Mouse (Mus musculus) megakaryocyte, embryonic 14.5 days (primary cell): ENCODE data around the gene Heg1. TPM values are rescaled to one million over a fixed set of nuclear protein-coding genes. Genes with fewer than 3 reads are reported as not detected.

Experiments
- H3K27me3 ChIP-seq: replicated peaks from 2 replicates; pipeline ENCODE3; 2012; ENCODE audit warnings: inconsistent platforms
- H3K36me3 ChIP-seq: replicated peaks from 2 replicates; pipeline ENCODE3; 2012; ENCODE audit warnings: low read length, inconsistent platforms, mixed read lengths
- H3K4me1 ChIP-seq: 2 replicates; pipeline ENCODE4 v1.6.1; 2012; ENCODE audit warnings: inconsistent platforms
- H3K4me3 ChIP-seq: replicated peaks from 2 replicates; pipeline ENCODE3; 2012; ENCODE audit warnings: moderate library complexity, mild to moderate bottlenecking, inconsistent platforms
- H3K9me3 ChIP-seq: 2 replicates; pipeline ENCODE4 v1.6.1; 2012; ENCODE audit warnings: inconsistent platforms
- FLI1 ChIP-seq: IDR thresholded peaks from 2 replicates; pipeline ENCODE4 v1.6.1; 2012; ENCODE audit warnings: low read length, inconsistent platforms, mixed read lengths
- GATA1 ChIP-seq: IDR thresholded peaks from 3 replicates; pipeline ENCODE4 v1.6.1; 2012; ENCODE audit warnings: mixed read lengths, low read length, inconsistent platforms, borderline replicate concordance
- polyA plus RNA-seq: library from polyadenylated mRNA; stranded (reverse); fragments of >175 nt; gene quantifications from 2 replicates; pipeline ENCODE4 v1.2.3, GENCODE M21; 2012; ENCODE audit warnings: low replicate concordance; ENCODE audit not compliant: insufficient read depth

The Heg1 gene
- polyA plus RNA-seq, 1 experiment: 0.86 TPM

DNA sequence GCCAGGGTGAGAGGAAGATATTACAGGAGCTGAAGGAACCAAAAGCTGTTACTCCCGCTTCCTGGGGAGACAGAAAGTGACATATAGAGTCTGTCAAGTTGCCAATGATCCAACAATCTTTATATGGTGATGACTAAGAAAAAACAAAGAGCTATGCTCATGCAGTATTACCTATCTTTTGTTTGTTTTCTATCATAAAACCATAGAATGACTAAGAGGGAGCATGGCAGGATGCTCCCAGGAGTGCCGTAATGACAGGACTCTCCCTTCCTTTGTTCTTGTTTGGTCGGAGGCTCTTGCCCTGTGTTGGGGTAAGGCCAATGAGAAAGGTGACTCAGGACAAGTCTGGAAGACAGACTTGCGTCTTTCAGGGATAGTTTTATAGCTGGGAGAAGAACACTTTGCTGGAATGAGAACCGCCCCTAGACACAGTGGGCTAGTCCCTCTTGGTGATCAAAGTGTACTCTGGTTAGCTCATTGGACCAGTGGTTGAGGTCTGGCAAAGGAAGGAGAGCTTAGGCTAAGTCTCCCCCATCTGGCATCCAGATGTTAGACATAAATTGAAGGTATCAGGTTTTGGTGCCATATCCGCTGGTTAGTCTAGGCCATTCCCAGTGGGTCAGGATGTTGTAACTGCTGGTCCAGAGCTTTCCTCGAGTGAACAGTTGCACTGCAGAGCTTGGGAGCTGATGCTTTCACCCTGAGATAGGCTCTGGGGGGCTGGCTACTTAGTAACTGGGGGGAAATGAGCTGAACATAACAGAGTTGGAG lies 55.0 kb downstream of the Heg1 start:
- Histone ChIP-seq H3K4me3 (no peak overlapping the region), H3K27me3 (peaks cover 1% of the 10 kb centered on the region), H3K36me3 (no peaks in the 10 kb centered on the region), H3K9me3 (no peaks in the 10 kb centered on the region), H3K4me1 (peaks cover 19% of the 10 kb centered on the region)
- no peak for TF ChIP-seq FLI1
- TF ChIP-seq GATA1: no peak

DNA sequence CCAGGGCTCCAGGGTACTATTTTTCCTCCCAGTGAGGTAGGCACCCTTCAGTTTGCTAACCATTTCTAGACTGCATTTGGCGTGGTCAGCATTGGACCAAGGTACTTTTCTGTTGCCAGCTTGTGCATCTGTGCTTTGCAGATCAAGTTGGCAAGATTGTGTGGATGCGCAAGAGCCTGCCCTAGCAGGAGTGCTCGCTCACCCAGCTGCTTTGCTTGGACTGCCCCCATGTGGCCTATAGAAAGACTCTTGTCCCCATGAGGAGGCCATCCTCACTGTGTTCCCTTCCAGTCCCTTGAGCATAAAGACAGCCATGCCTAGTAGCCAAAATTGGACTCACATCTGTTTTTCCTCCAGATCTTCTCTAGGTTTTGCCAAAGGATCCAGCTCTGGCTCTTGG lies 55.6 kb downstream of the Heg1 start:
- Histone ChIP-seq H3K36me3 (no peaks in the 10 kb centered on the region), H3K4me1 (peaks cover 23% of the 10 kb centered on the region), H3K9me3 (no peaks in the 10 kb centered on the region), H3K27me3 (peaks cover 1% of the 10 kb centered on the region), H3K4me3 (no peak overlapping the region)
- TF ChIP-seq GATA1: no peak
- TF ChIP-seq FLI1: no peak

DNA sequence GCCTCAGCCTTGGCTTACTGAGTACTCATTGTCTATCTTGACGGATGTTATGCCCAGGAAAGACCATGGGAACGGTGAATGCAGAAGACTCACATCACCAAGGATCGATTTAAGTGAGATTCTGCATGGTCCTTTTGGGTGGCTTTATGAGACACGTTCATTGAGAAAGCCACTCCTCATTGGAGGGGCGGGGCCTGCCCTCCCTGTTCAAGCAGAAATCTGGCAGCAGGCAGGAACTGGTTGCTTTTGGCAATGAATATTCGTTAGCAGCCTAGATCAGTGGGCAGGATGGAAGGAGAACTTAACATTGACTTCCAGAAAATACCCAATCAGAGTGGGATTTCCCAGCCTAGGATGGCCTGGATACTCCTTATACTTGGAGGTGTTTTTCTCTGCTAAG lies 56.2 kb downstream of the Heg1 start:
- no peaks in the 10 kb centered on the region for H3K36me3 ChIP-seq
- H3K4me3 ChIP-seq: no peak overlapping the region
- H3K9me3 ChIP-seq: no peaks in the 10 kb centered on the region
- H3K4me1 ChIP-seq: peaks cover 29% of the 10 kb centered on the region
- TF ChIP-seq FLI1: no peak
- TF ChIP-seq GATA1: no peak
- H3K27me3 ChIP-seq: peaks cover 1% of the 10 kb centered on the region

DNA sequence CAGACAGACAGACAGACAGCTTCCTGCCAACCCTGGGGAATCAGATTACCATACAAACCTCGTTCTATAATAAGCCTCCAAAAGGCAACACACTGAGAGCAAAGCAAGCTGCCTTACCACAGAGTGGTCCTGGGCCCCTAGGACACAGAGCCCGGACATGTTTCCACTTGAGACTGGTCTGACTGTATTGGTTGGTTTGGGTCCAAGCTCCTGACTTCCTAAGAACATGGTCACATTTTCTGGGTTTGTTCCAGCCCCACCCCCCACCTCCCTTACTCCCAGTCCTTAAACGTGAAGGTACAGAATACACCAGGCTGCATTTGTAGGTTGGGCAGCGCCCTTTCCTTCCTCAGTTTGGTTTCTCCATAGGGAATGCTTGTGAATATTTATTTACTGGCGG lies 57.6 kb downstream of the Heg1 start:
- Histone ChIP-seq H3K9me3 (no peaks in the 10 kb centered on the region), H3K4me1 (peaks cover 35% of the 10 kb centered on the region), H3K36me3 (peaks cover 3% of the 10 kb centered on the region), H3K27me3 (peaks cover 1% of the 10 kb centered on the region), H3K4me3 (no peak overlapping the region)
- TF ChIP-seq GATA1 (no peak), FLI1 (no peak)

DNA sequence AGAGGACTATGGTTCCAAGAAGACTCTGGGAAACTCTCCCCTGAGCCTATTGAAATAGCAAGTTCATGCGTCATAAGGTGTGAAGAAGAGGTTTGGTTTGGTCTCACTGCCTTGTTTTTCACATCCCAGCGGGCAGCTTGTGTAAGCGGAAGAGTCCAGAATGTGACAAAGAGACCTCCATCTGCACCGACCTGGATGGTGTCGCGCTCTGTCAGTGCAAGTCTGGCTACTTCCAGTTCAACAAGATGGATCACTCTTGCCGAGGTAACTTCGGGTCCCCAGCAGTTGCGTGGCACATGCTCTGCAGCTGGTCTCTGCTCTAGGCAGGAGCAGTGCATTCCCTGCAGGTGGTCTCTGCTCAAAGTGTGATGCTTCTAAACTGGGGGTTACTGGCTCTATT lies 58.1 kb downstream of the Heg1 start:
- H3K27me3 ChIP-seq: peaks cover 1% of the 10 kb centered on the region
- no peak overlapping the region for H3K4me3 ChIP-seq
- H3K4me1 ChIP-seq: peaks cover 38% of the 10 kb centered on the region
- TF ChIP-seq GATA1: no peak
- no peak for TF ChIP-seq FLI1
- peaks cover 3% of the 10 kb centered on the region for H3K36me3 ChIP-seq
- H3K9me3 ChIP-seq: no peaks in the 10 kb centered on the region

DNA sequence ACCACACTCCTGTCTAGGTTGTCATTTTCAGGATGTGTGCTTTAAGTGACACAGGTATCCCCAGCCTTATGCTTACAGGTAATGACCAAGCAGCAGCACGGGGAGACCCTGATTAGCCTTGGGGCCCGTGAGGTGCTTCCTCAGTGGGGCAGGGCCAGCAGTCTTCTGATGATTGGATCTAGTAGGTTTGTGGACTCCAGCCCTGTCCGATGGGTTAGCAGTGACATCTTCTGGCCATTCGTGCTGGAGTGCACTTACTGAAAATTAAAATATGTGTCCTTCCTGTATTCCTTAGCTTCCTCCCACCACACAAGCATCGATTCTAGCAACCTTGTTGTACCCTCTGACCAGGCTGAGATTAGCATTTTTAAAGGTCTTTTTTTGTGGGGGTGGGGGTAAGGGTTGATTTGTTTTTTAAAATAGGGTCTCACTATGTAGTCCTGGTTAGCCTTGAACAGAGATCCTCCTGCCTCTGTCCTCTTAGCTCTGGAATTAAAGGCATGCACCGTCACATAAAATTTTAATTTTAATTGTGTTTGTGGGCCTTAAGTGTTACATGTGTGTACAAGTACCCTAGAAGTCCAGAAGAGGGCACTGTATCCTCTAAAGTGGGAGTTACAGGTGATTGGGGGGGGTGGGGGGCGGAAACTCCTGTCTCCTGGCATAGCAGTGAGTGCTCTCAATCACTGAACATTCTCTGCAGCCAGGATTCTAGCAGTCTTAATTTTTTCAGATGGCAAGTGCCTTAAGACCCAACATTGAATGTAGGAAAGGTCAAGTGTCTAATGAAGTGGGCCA lies 60.7 kb downstream of the Heg1 start:
- no peak for TF ChIP-seq FLI1
- peaks cover 3% of the 10 kb centered on the region for H3K36me3 ChIP-seq
- no peak overlapping the region for H3K4me3 ChIP-seq
- peaks cover 58% of the 10 kb centered on the region for H3K4me1 ChIP-seq
- no peaks in the 10 kb centered on the region for H3K9me3 ChIP-seq
- peaks cover 1% of the 10 kb centered on the region for H3K27me3 ChIP-seq

DNA sequence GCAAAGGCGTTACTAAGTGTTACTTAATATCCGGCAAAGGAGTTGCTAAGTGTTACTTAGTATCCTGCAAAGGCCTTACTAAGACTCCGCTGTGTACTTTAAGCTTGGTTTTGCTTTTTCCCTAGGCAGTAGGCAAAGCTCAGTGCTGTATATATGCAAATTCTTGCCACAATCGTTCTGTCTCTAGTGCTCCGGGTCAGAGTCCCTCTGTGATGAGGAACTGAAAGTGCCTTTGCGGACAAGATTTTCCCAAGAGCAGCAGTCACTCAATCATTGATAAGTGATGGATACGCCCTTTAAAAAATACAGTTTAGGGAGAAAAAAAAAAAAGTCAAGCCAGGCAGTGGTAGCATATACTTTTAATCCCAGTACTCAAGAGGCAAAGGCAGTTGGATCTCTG lies 61.3 kb downstream of the Heg1 start:
- H3K9me3 ChIP-seq: no peaks in the 10 kb centered on the region
- no peak overlapping the region for H3K4me3 ChIP-seq
- H3K27me3 ChIP-seq: peaks cover 1% of the 10 kb centered on the region
- H3K36me3 ChIP-seq: peaks cover 3% of the 10 kb centered on the region
- peaks cover 60% of the 10 kb centered on the region for H3K4me1 ChIP-seq
- TF ChIP-seq GATA1: no peak

DNA sequence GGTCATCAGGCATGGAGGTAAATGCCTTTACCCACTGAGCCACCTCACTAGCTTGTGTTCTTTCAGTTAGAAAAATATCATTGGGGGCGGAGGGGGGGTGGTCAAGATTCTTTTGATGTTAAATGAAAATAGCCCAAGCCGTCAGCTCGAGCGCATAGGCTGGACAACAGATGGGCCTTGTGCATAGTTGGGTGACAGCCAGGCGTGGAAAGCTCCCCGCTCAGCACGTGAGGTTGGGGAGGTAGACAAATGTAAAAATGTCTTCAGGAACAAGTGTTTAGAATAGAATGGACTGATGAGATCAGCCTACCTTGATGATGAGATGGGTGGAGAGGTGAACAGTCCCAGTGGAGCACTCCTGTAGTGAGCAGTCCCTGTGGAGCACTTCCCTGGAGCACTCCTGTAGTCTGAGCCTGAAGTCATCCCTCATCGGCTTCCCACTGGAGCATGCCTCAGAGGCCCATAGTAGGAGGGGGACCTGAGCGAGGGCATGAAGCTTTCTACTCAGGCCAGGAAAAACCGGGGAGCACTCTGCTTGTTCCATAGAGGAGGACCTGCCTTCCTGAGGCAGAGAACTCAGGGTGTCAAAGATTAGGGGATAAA lies 62.0 kb downstream of the Heg1 start:
- H3K4me1 ChIP-seq: peaks cover 58% of the 10 kb centered on the region
- no peak overlapping the region for H3K4me3 ChIP-seq
- H3K27me3 ChIP-seq: peaks cover 1% of the 10 kb centered on the region
- H3K36me3 ChIP-seq: peaks cover 3% of the 10 kb centered on the region
- H3K9me3 ChIP-seq: no peaks in the 10 kb centered on the region
- TF ChIP-seq FLI1 (no peak), GATA1 (no peak)

DNA sequence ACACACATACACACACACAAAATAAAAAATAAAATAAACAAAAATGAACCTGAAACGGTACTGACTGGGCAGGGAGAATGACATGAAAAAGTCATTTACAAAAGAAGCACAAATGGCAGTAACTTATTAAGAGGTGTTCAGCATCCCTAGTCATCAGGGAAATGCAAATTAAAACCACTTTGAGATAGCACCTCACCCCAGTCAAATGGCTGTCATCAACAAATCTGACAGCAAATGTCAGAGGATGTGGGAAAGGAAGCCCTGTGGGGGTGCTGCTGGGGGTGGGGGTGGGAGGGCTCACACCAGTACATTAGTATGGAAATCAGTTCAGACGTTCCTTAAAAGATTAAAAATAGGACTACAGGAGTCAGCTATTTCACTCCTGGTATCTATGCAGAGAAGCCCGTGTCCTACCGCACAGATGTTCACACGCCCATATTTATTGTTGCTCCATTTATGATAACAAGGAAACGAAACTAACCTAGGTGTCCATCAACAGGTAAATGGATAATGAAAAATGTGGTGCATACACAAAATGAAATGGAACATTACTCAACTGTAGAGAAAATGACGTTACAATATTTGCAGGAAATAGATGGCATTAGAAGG lies 63.3 kb downstream of the Heg1 start:
- Histone ChIP-seq H3K36me3 (peaks cover 3% of the 10 kb centered on the region), H3K27me3 (no peaks in the 10 kb centered on the region), H3K9me3 (no peaks in the 10 kb centered on the region), H3K4me3 (no peak overlapping the region), H3K4me1 (peaks cover 53% of the 10 kb centered on the region)
- TF ChIP-seq GATA1 (no peak), FLI1 (no peak)

DNA sequence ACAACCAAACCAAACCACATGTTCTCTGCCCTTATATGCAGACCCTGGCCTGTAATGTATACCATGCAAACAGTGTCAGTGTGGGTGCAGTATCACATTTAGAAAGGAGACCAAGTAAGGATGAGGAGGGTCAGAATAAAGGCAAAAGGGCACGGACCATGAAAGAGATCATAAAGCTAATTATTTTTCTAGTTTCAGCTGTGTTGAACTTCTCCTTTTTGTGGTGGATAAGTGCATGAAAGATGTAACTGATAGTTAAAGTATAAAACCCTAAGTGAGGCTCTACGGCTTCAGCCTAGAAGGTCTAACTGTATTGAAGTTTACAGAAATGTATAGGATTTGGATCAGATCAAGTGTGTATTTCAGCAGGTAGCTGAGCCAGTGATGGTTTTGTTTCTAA lies 63.8 kb downstream of the Heg1 start:
- Histone ChIP-seq H3K4me1 (peaks cover 55% of the 10 kb centered on the region), H3K36me3 (peaks cover 3% of the 10 kb centered on the region), H3K4me3 (no peak overlapping the region), H3K9me3 (no peaks in the 10 kb centered on the region), H3K27me3 (no peaks in the 10 kb centered on the region)
- TF ChIP-seq FLI1: no peak
- no peak for TF ChIP-seq GATA1
